Mouse (Mus musculus) midbrain, embryonic 16.5 days (tissue): Measurements from ENCODE around the gene Cldn10. TPM values are rescaled to one million over a fixed set of nuclear protein-coding genes. Genes with fewer than 3 reads are reported as not detected.
A peak's percentile ranks its signal among the peaks of the same experiment; 100 is the strongest.

Source experiments
- ATAC-seq: fragments of 200-750 bp; cut with Nextera tagmentation; 2 replicates; pipeline ENCODE4 v1.8.0; 2017; ENCODE audit warnings: moderate TSS enrichment
- H3K27ac ChIP-seq: fragments of 300-500 bp; sonication (generic); 2 replicates; pipeline ENCODE4 v1.5.1; 2014; ENCODE audit warnings: mild to moderate bottlenecking, low read length, mixed read lengths
- H3K27me3 ChIP-seq: fragments of 300-500 bp; sonication (generic); 2 replicates; pipeline ENCODE4 v1.6.1; 2014; ENCODE audit warnings: low read depth, low read length, mixed read lengths; ENCODE audit not compliant: control insufficient read depth, insufficient read depth
- H3K36me3 ChIP-seq: fragments of 300-500 bp; sonication (generic); 2 replicates; pipeline ENCODE4 v1.6.1; 2014; ENCODE audit warnings: mild to moderate bottlenecking, low read length, moderate library complexity, mixed read lengths; ENCODE audit not compliant: control insufficient read depth, insufficient read depth
- H3K4me1 ChIP-seq: fragments of 300-500 bp; sonication (generic); 2 replicates; pipeline ENCODE4 v1.6.1; 2014; ENCODE audit warnings: mild to moderate bottlenecking, low read length, mixed read lengths; ENCODE audit not compliant: control insufficient read depth, insufficient read depth
- H3K4me2 ChIP-seq: fragments of 300-500 bp; sonication (generic); 2 replicates; pipeline ENCODE4 v1.6.1; 2014; ENCODE audit warnings: mild to moderate bottlenecking, low read length, mixed read lengths
- H3K4me3 ChIP-seq: fragments of 300-500 bp; sonication (generic); 2 replicates; pipeline ENCODE4 v1.5.1; 2014; ENCODE audit warnings: low read depth, mild to moderate bottlenecking, low read length, moderate library complexity, mixed read lengths
- H3K9ac ChIP-seq: fragments of 300-500 bp; sonication (generic); 2 replicates; pipeline ENCODE4 v1.6.1; 2014; ENCODE audit warnings: low read depth, low read length, mixed read lengths
- H3K9me3 ChIP-seq: fragments of 300-500 bp; sonication (generic); replicated peaks from 2 replicates; pipeline ENCODE4 v1.6.1; 2014; ENCODE audit warnings: mild to moderate bottlenecking, low read length, mixed read lengths; ENCODE audit not compliant: control insufficient read depth, poor library complexity, severe bottlenecking
- WGBS: fragments of 180-500 bp; shearing (Covaris S2); extraction: QIAGEN DNeasy Blood & Tissue Kit; methylation state at CpG from one replicate; pipeline ENCODE4 v1.1.7; 2014; 5-methylcytosine and 5-hydroxymethylcytosine counted together
- polyA plus RNA-seq: library from polyadenylated mRNA; unstranded; fragments of >200 nt; fragmentation: Nextera tagmentation; extraction: Ambion mirVana; gene quantifications from 2 replicates; pipeline ENCODE4 v1.2.1, GENCODE M21; 2015

The Cldn10 gene
- polyA plus RNA-seq, 1 experiment from 2014 or later, result 7.2 TPM

- Histone ChIP-seq H3K27ac (no peak overlapping the region), H3K4me1 (peaks cover 10% of the 10 kb centered on the region), H3K9ac (peak overlapping the region; percentile 63), H3K4me3 (peak overlapping the region; percentile 54), H3K36me3 (no peaks in the 10 kb centered on the region), H3K4me2 (peak overlapping the region; percentile 97), H3K9me3 (no peaks in the 10 kb centered on the region), H3K27me3 (peaks cover 19% of the 10 kb centered on the region)
- whole genome bisulfite sequencing, result under 1% methylated on average over 28 of the region's 28 CpGs
- ATAC-seq, result peak; percentile 66
These were observed 67.6 kb downstream of the Cldn10 start for GRCm38 (mm10) chr14:118855141-118855800.

GRCm38 (mm10) chr14:118856563-118856962, 68.9 kb downstream of the Cldn10 start:
- 87% methylated on average over 6 of the region's 6 CpGs for WGBS
- ATAC-seq, result no peak
- Histone ChIP-seq H3K9ac (no peak overlapping the region), H3K36me3 (no peaks in the 10 kb centered on the region), H3K27ac (no peak overlapping the region), H3K4me3 (no peak overlapping the region), H3K4me2 (no peak overlapping the region), H3K27me3 (peaks cover 19% of the 10 kb centered on the region), H3K4me1 (peaks cover 10% of the 10 kb centered on the region), H3K9me3 (no peaks in the 10 kb centered on the region)

DNA sequence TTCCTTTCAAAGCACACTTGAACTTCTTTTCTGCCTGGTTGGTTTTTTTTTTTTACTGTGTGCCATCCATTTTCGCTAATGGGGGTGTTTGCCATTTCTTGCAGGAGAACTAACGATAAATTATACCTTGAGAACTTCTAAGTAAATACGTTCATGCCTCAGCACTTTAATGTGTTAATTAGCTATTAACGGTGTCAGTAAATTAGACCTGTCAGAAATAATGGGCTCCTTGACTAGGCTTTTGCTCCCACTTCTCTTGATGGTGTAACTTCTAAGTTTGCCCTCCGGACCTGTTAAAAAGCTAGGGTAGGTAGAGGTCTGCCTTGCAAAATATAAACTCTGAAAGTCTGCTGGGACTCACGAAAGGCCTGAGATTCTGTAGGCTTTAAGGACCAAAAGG, 70.6 kb downstream of the Cldn10 start:
- Histone ChIP-seq H3K4me1 (peaks cover 10% of the 10 kb centered on the region), H3K27ac (no peak overlapping the region), H3K9me3 (no peaks in the 10 kb centered on the region), H3K4me3 (no peak overlapping the region), H3K27me3 (peaks cover 16% of the 10 kb centered on the region), H3K36me3 (no peaks in the 10 kb centered on the region), H3K9ac (no peak overlapping the region), H3K4me2 (no peak overlapping the region)
- WGBS, result 78% methylated on average over 6 of the region's 6 CpGs
- no peak for ATAC-seq

- no peaks in the 10 kb centered on the region for H3K27me3 ChIP-seq
- H3K27ac ChIP-seq, result no peak overlapping the region
- WGBS, result 63% methylated on average over 7 of the region's 7 CpGs
- no peak overlapping the region for H3K4me3 ChIP-seq
- H3K9ac ChIP-seq, result no peak overlapping the region
- no peaks in the 10 kb centered on the region for H3K9me3 ChIP-seq
- no peaks in the 10 kb centered on the region for H3K36me3 ChIP-seq
- no peak for ATAC-seq
- H3K4me2 ChIP-seq, result no peak overlapping the region
- no peaks in the 10 kb centered on the region for H3K4me1 ChIP-seq
These were observed 74.5 kb downstream of the Cldn10 start for GRCm38 (mm10) chr14:118862253-118862652.

DNA sequence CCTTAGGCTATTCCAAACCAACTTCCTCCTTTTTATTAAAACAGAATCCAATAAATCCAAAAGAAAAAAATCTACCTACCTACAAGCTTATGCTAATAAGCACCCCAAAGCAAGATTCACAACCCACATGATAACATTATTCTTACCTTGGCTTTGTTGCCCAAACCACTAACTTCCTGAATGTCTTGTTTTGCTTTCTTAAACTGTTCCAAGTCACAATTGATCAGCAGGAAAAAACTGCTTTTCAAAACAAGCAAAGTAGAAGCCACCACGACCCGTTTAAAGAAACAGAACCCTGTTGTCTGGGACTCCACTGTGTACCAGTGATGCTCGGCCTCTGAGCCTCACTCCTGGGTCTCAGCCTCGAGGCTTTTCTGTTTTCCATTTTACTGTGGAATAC, 77.2 kb downstream of the Cldn10 start:
- H3K27me3 ChIP-seq, result no peaks in the 10 kb centered on the region
- WGBS, result 61% methylated on average over 4 of the region's 4 CpGs
- no peak overlapping the region for H3K4me3 ChIP-seq
- H3K4me2 ChIP-seq, result no peak overlapping the region
- H3K4me1 ChIP-seq, result no peaks in the 10 kb centered on the region
- no peaks in the 10 kb centered on the region for H3K36me3 ChIP-seq
- no peak overlapping the region for H3K27ac ChIP-seq
- no peak for ATAC-seq
- no peak overlapping the region for H3K9ac ChIP-seq
- no peaks in the 10 kb centered on the region for H3K9me3 ChIP-seq

- Histone ChIP-seq H3K4me1 (no peaks in the 10 kb centered on the region), H3K9ac (no peak overlapping the region), H3K36me3 (no peaks in the 10 kb centered on the region), H3K4me2 (no peak overlapping the region), H3K27me3 (no peaks in the 10 kb centered on the region), H3K27ac (no peak overlapping the region), H3K4me3 (no peak overlapping the region), H3K9me3 (no peaks in the 10 kb centered on the region)
- no peak for ATAC-seq
- 90% methylated on average over 10 of the region's 10 CpGs for WGBS
These were observed 78.5 kb downstream of the Cldn10 start for GRCm38 (mm10) chr14:118866014-118866811.

DNA sequence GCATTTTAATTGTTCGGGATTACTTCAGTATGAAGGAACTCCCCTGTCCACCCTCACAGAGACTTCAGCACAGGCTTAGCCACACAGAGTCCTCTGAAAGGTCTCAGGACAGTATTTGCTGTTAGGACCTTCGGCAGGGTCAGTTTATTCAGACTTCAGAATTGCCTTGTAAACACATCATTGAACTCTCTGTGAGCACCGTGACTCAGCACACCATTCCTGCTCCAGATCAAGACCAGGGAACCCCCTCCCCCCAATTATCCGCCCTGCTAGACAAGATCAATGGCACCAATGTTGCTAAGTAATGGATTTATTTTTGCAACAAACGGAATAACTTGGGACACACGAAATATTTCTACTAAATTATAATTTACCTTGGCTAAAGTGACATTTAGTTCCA, 79.7 kb downstream of the Cldn10 start:
- H3K27ac ChIP-seq, result no peak overlapping the region
- no peak overlapping the region for H3K4me2 ChIP-seq
- ATAC-seq, result no peak
- H3K9ac ChIP-seq, result no peak overlapping the region
- H3K36me3 ChIP-seq, result no peaks in the 10 kb centered on the region
- no peak overlapping the region for H3K4me3 ChIP-seq
- WGBS, result 55% methylated on average over 6 of the region's 6 CpGs
- no peaks in the 10 kb centered on the region for H3K9me3 ChIP-seq
- H3K4me1 ChIP-seq, result no peaks in the 10 kb centered on the region
- no peaks in the 10 kb centered on the region for H3K27me3 ChIP-seq

GRCm38 (mm10) chr14:118868102-118868724, 80.5 kb downstream of the Cldn10 start:
- Histone ChIP-seq H3K4me2 (no peak overlapping the region), H3K4me3 (no peak overlapping the region), H3K9me3 (no peaks in the 10 kb centered on the region), H3K4me1 (no peaks in the 10 kb centered on the region), H3K27ac (no peak overlapping the region), H3K27me3 (no peaks in the 10 kb centered on the region), H3K36me3 (no peaks in the 10 kb centered on the region), H3K9ac (no peak overlapping the region)
- ATAC-seq, result 0 out of 2 replicates have a peak, but pooled peaks have one; percentile 56
- WGBS, result 63% methylated on average over 13 of the region's 13 CpGs

GRCm38 (mm10) chr14:118869712-118870111, 82.0 kb downstream of the Cldn10 start:
- Histone ChIP-seq H3K36me3 (no peaks in the 10 kb centered on the region), H3K4me2 (no peak overlapping the region), H3K9me3 (no peaks in the 10 kb centered on the region), H3K4me1 (no peaks in the 10 kb centered on the region), H3K27me3 (no peaks in the 10 kb centered on the region), H3K9ac (no peak overlapping the region), H3K27ac (no peak overlapping the region), H3K4me3 (no peak overlapping the region)
- 88% methylated on average over 6 of the region's 6 CpGs for WGBS
- ATAC-seq, result no peak
